Mouse (Mus musculus) embryonic fibroblast, embryonic 13.5 days (primary cell): ENCODE data around the gene Espl1.

Experiments used
- CTCF ChIP-seq: IDR thresholded peaks from 2 replicates; pipeline ENCODE4 v1.5.1; 2011; ENCODE audit warnings: mild to moderate bottlenecking, control low read depth, low read length, moderate library complexity, borderline replicate concordance; ENCODE audit not compliant: insufficient read depth
- POLR2A ChIP-seq: IDR thresholded peaks from 2 replicates; pipeline ENCODE4 v1.6.1; 2011; ENCODE audit warnings: low read depth, mild to moderate bottlenecking, control low read depth, low read length, moderate library complexity

- TF ChIP-seq CTCF = no peak
- no peak for TF ChIP-seq POLR2A
Measured at GRCm38 (mm10) chr15:102366238-102366637, 70.2 kb downstream of the Espl1 start.
